Mouse (Mus musculus): ENCODE results near the gene Inpp5f. TPM values are rescaled to one million over a fixed set of nuclear protein-coding genes. Genes with fewer than 3 reads are reported as not detected.

Gene Inpp5f
- polyA plus RNA-seq, 1 experiment from 2014 or later: 20.3 TPM

- H3K4me2 ChIP-seq: no peak overlapping the region
- H3K27ac ChIP-seq: no peak overlapping the region
- H3K9me3 ChIP-seq: no peaks in the 10 kb centered on the region
Observed at GRCm38 (mm10) chr7:128578199-128578945, 32.8 kb upstream of the Inpp5f start.

GRCm38 (mm10) chr7:128579381-128579780, 31.7 kb upstream of the Inpp5f start:
- Histone ChIP-seq H3K4me1 (0 out of 2 replicates have a peak, but pooled peaks cover 6% of the 10 kb centered on the region), H3K4me2 (no peak overlapping the region), H3K36me3 (no peaks in the 10 kb centered on the region), H3K4me3 (replicated peaks) (no peak overlapping the region), H3K9ac (no peak overlapping the region), H3K9me3 (no peaks in the 10 kb centered on the region), H3K27me3 (replicated peaks) (no peaks in the 10 kb centered on the region), H3K27ac (no peak overlapping the region)
- 58% methylated on average over 2 of the region's 2 CpGs for WGBS
- ATAC-seq (ENCODE audit: insufficient read depth, low FRiP score, low read depth): no peak

More at GRCm38 (mm10) chr7:128578199-128578945, 32.8 kb upstream of the Inpp5f start:
- H3K9ac ChIP-seq: no peak overlapping the region
- ATAC-seq (ENCODE audit: insufficient read depth, low FRiP score, low read depth): no peak
- no peak overlapping the region for H3K4me3 ChIP-seq (replicated peaks)
- H3K27me3 ChIP-seq (replicated peaks): no peaks in the 10 kb centered on the region
- 69% methylated on average over 10 of the region's 10 CpGs for WGBS
- H3K36me3 ChIP-seq: no peaks in the 10 kb centered on the region
- H3K4me1 ChIP-seq: 0 out of 2 replicates have a peak, but pooled peaks cover 6% of the 10 kb centered on the region

- no peaks in the 10 kb centered on the region for H3K9me3 ChIP-seq
- H3K27ac ChIP-seq: no peak overlapping the region
- no peak overlapping the region for H3K9ac ChIP-seq
- no peaks in the 10 kb centered on the region for H3K36me3 ChIP-seq
- H3K27me3 ChIP-seq (replicated peaks): no peaks in the 10 kb centered on the region
- 0 out of 2 replicates have a peak, but pooled peaks cover 6% of the 10 kb centered on the region for H3K4me1 ChIP-seq
- 87% methylated on average over 6 of the region's 6 CpGs for WGBS
- no peak overlapping the region for H3K4me2 ChIP-seq
- no peak for ATAC-seq (ENCODE audit: insufficient read depth, low FRiP score, low read depth)
- H3K4me3 ChIP-seq (replicated peaks): no peak overlapping the region
Observed at GRCm38 (mm10) chr7:128580318-128580717, 30.8 kb upstream of the Inpp5f start.

- H3K27me3 ChIP-seq (replicated peaks): no peaks in the 10 kb centered on the region
- H3K36me3 ChIP-seq: no peaks in the 10 kb centered on the region
- H3K4me1 ChIP-seq: 0 out of 2 replicates have a peak, but pooled peaks cover 6% of the 10 kb centered on the region
- no peak for ATAC-seq (ENCODE audit: insufficient read depth, low FRiP score, low read depth)
- H3K9ac ChIP-seq: no peak overlapping the region
- 67% methylated on average over 15 of the region's 15 CpGs for WGBS
- H3K9me3 ChIP-seq: no peaks in the 10 kb centered on the region
- no peak overlapping the region for H3K27ac ChIP-seq
- no peak overlapping the region for H3K4me2 ChIP-seq
- no peak overlapping the region for H3K4me3 ChIP-seq (replicated peaks)
Observed at GRCm38 (mm10) chr7:128581864-128582484, 29.2 kb upstream of the Inpp5f start.

GRCm38 (mm10) chr7:128583213-128583948, 27.7 kb upstream of the Inpp5f start:
- H3K9me3 ChIP-seq: no peaks in the 10 kb centered on the region
- H3K9ac ChIP-seq: no peak overlapping the region
- H3K27me3 ChIP-seq (replicated peaks): no peaks in the 10 kb centered on the region
- no peak for ATAC-seq (ENCODE audit: insufficient read depth, low FRiP score, low read depth)
- H3K4me2 ChIP-seq: no peak overlapping the region
- H3K4me1 ChIP-seq: 0 out of 2 replicates have a peak, but pooled peaks cover 6% of the 10 kb centered on the region
- no peaks in the 10 kb centered on the region for H3K36me3 ChIP-seq
- no peak overlapping the region for H3K27ac ChIP-seq
- H3K4me3 ChIP-seq (replicated peaks): no peak overlapping the region
- 71% methylated on average over 6 of the region's 6 CpGs for WGBS

GRCm38 (mm10) chr7:128587334-128587933, 23.7 kb upstream of the Inpp5f start:
- Histone ChIP-seq H3K36me3 (no peaks in the 10 kb centered on the region), H3K4me2 (no peak overlapping the region), H3K4me3 (replicated peaks) (no peak overlapping the region), H3K9ac (no peak overlapping the region), H3K27ac (no peak overlapping the region), H3K9me3 (no peaks in the 10 kb centered on the region), H3K27me3 (replicated peaks) (no peaks in the 10 kb centered on the region), H3K4me1 (peaks cover 3% of the 10 kb centered on the region; the same call in 1 of the 2 replicates)
- ATAC-seq (ENCODE audit: insufficient read depth, low FRiP score, low read depth): no peak
- WGBS: 39% methylated on average over 4 of the region's 4 CpGs

GRCm38 (mm10) chr7:128591345-128592084, 19.6 kb upstream of the Inpp5f start:
- Histone ChIP-seq H3K4me3 (replicated peaks) (no peak overlapping the region), H3K9ac (no peak overlapping the region), H3K4me2 (peak overlapping the region; percentile 16; the same call in 1 of the 2 replicates), H3K4me1 (peaks cover 3% of the 10 kb centered on the region; the same call in 1 of the 2 replicates), H3K9me3 (no peaks in the 10 kb centered on the region), H3K27ac (peak overlapping the region; percentile 58), H3K27me3 (replicated peaks) (no peaks in the 10 kb centered on the region), H3K36me3 (no peaks in the 10 kb centered on the region)
- WGBS: 22% methylated on average over 9 of the region's 9 CpGs
- ATAC-seq (ENCODE audit: insufficient read depth, low FRiP score, low read depth): no peak; the same call in 1 of the 2 replicates

- 19% methylated on average over 21 of the region's 21 CpGs for WGBS
- ATAC-seq (ENCODE audit: insufficient read depth, low FRiP score, low read depth): 0 out of 2 replicates have a peak, but pooled peaks have one; percentile 31
- H3K4me3 ChIP-seq (replicated peaks): peak overlapping the region; percentile 16
Observed at GRCm38 (mm10) chr7:128592118-128592935, 18.8 kb upstream of the Inpp5f start.

GRCm38 (mm10) chr7:128592936-128593241, 18.2 kb upstream of the Inpp5f start:
- Histone ChIP-seq H3K4me1 (peaks cover 3% of the 10 kb centered on the region; the same call in 1 of the 2 replicates), H3K9ac (no peak overlapping the region), H3K4me3 (replicated peaks) (no peak overlapping the region), H3K27ac (peak overlapping the region; percentile 64; the same call in 1 of the 2 replicates), H3K9me3 (no peaks in the 10 kb centered on the region), H3K36me3 (no peaks in the 10 kb centered on the region), H3K4me2 (peak overlapping the region; percentile 56), H3K27me3 (replicated peaks) (no peaks in the 10 kb centered on the region)
- no peak for ATAC-seq (ENCODE audit: insufficient read depth, low FRiP score, low read depth)
- 19% methylated on average over 6 of the region's 6 CpGs for WGBS

More at GRCm38 (mm10) chr7:128592118-128592935, 18.8 kb upstream of the Inpp5f start:
- Histone ChIP-seq H3K27ac (peak overlapping the region; percentile 64), H3K9ac (no peak overlapping the region), H3K9me3 (no peaks in the 10 kb centered on the region), H3K36me3 (no peaks in the 10 kb centered on the region), H3K27me3 (replicated peaks) (no peaks in the 10 kb centered on the region), H3K4me2 (peak overlapping the region; percentile 56), H3K4me1 (peaks cover 3% of the 10 kb centered on the region; the same call in 1 of the 2 replicates)

- H3K36me3 ChIP-seq: no peaks in the 10 kb centered on the region
- 95% methylated on average over 2 of the region's 2 CpGs for WGBS
- no peak overlapping the region for H3K27ac ChIP-seq
Observed at GRCm38 (mm10) chr7:128596274-128596673, 14.9 kb upstream of the Inpp5f start.

More at GRCm38 (mm10) chr7:128596274-128596673, 14.9 kb upstream of the Inpp5f start:
- no peak for ATAC-seq (ENCODE audit: insufficient read depth, low FRiP score, low read depth)
- Histone ChIP-seq H3K4me2 (no peak overlapping the region), H3K4me1 (peaks cover 3% of the 10 kb centered on the region; the same call in 1 of the 2 replicates), H3K27me3 (replicated peaks) (no peaks in the 10 kb centered on the region), H3K4me3 (replicated peaks) (no peak overlapping the region), H3K9ac (no peak overlapping the region), H3K9me3 (no peaks in the 10 kb centered on the region)

All from stomach, embryonic 15.5 days (tissue).